Mouse (Mus musculus) adrenal gland, adult 8-10 months (tissue): Measurements from ENCODE around the gene Dlx2. TPM values are rescaled to one million over a fixed set of nuclear protein-coding genes. Genes with fewer than 3 reads are reported as not detected.
A peak's percentile ranks its signal among the peaks of the same experiment; 100 is the strongest.

ENCODE experiments used
- DNase-seq: peaks from one replicate; pipeline ENCODE4 v3.0.0; 2022
- total RNA-seq, 4 experiments: library from RNA; stranded (reverse); gene quantifications; 2 replicates each; pipeline ENCODE4 v1.2.4; 2022

The Dlx2 gene
- total RNA-seq, 4 experiments from 2014 or later: 0.17 to 0.38 (median 0.19) TPM

DNA sequence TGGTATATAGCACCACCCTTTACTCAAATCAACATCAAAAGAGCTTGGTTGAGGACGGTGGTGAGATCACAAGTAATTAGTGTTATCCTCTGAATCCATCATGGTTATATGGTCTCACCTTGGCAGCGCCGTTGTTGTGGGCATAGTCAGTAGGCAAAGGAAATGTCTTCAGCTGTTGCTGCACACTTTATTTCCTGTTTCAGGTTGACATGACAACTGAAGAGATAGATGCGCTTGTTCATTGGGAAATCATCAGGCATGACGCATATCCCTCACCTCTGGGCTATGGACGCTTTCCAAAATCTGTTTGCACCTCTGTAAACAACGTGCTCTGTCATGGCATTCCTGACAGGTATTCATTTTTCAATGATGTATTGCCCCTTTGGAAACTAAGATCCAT is 35.3 kb downstream of the Dlx2 start:
- DNase-seq: no peak

DNA sequence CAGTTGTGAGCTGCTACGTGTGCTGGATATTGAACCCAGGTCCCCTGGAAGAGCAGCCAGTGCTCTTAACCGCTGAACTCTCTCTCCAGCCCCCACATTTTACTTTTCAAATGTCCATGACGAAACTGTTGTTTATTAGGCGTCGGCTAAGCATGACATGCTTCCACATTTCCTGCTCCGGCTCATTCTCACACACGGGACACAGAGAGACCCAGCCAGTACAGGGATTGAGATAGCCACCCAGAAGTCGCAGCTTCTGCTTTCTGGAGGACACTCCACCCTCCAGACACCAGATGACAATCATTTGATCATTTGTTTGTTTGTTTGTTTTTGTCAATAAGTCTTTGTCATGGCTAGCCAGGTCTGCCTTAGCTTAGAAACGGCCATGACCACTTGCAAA is 41.7 kb downstream of the Dlx2 start:
- DNase-seq: no peak

DNA sequence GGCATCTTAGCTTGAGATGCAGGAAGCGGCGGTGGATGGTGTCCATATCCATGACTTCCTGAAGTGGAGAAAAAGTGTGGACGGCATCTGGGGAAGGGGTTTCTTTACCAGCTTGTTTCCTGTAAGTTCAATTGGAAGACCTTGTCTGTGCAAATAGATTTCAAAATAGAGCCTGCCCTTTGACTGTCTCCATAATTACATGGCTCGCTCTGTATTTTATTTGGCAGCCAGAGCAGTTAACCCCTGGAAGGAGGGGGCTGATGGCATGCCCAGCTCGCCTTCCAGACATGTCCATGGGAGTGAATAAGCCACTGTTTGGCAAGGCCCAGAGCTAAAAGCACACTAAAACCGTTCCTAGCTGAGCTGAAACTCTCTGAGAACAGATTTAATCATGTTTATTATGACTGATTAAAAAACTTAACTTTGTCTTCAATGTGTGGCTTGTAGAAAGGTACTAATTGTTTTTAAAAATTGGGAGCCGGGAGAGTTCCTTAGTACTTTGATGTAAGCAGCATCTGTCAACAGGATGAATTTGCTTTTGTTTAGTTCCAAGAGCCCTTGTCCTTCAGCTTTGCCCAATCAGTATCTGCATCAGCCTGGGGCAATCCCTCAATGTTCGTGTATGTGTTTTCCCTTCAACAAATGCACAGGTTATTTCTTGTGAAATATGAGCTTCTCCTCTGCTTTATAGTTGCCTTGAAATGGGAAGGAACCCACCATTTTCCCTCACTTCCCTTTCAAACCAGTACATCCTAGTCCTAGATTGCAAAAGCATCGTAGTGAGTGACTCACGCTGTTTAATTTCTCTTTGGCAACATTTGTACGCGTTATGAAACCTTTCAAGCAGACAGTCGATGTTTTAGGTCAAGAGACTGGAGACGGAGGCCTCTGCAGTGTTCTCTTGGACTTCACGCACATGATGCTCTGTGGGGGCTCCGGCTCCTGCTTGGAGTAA is 47.0 kb downstream of the Dlx2 start:
- peak; percentile 42 for DNase-seq

DNA sequence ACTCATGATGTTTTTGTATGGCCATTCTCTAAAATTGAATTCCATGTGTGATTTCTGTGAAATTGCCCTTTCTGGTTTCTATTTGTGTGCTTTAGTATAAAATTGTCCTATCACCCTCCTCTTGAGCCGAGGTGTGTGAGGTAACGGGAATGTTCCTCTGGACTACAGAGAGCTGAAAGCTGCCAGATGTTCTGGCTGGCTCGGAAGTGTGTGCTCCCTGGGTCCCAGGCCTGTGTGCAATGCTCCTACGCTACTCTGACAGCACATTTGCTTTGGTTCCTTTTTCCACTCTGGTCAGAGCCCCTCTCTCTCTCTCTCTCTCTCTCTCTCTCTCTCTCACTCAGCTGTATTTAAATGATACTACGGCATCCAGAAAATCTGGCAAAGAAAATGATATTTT is 49.4 kb downstream of the Dlx2 start:
- no peak for DNase-seq

DNA sequence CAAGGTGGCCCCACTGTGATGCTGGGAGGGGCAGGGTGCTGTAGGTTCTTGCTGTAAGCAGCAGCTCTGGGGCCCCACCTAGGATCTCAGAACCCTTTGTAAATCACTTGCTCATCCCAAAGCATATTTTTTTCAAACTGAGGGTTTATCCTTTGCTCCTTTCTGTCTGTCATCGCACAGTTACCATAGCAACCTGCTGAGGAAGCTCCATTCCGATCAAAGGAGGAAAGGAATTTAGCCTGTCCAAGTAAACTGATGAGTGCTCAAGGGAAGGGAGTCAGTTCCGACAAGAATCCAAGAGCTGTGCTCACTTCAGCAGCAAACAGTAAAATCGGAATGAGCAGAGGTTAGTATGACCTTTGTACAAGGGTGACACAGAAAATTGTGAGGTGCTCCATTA is 51.6 kb downstream of the Dlx2 start:
- no peak for DNase-seq

DNA sequence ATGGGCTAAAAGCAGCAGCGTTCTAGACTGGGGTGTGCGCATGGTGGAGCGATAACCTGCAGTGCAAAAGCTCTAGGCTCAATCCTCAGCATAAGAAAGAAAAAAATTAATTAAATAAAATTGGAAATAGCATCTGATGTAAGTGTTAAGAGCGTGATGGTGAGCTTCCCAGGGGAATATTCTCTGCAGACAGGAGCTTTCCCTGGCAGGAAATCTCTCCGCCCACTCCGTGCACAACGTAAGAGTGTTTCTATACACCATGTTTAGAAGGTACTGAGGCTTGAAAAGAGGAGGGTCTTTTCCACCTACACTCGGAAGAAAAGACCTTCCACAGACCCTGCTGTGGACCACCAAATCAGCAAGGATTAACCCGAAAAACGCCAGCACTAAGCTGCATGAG is 52.1 kb downstream of the Dlx2 start:
- DNase-seq: no peak

Other genes starting within 250 kb of the Dlx2 start
- 100 to 1,000 TPM in 3 of 4 experiments, 10 to 100 TPM in 1; 95.3 to 120 (median 107) TPM for gene Slc25a12, start 179.0 kb downstream of the Dlx2 start, total RNA-seq
- gene Hat1, start 157.8 kb downstream of the Dlx2 start, total RNA-seq: 10 to 100 TPM; 26.5 to 31.3 (median 28.3) TPM
- 10 to 100 TPM; 29.7 to 44.5 (median 37.1) TPM for gene Metap1d, start 93.5 kb downstream of the Dlx2 start, total RNA-seq
- gene Dlx1, start 18.6 kb downstream of the Dlx2 start, total RNA-seq: under 1 TPM; 0.24 to 0.61 (median 0.42) TPM
- 100 to 1,000 TPM; 103 to 167 (median 141) TPM for gene Itga6, start 198.9 kb upstream of the Dlx2 start, total RNA-seq